Mouse (Mus musculus) kidney, postnatal 10 days (tissue): ENCODE measurements around the gene Pex5.
A peak's percentile ranks its signal among the peaks of the same experiment; 100 is the strongest.

Experiments
- DNase-seq: peaks from one replicate; pipeline ENCODE4 v3.0.0; 2021; ENCODE audit warnings: mixed read lengths

The Pex5 gene

DNA sequence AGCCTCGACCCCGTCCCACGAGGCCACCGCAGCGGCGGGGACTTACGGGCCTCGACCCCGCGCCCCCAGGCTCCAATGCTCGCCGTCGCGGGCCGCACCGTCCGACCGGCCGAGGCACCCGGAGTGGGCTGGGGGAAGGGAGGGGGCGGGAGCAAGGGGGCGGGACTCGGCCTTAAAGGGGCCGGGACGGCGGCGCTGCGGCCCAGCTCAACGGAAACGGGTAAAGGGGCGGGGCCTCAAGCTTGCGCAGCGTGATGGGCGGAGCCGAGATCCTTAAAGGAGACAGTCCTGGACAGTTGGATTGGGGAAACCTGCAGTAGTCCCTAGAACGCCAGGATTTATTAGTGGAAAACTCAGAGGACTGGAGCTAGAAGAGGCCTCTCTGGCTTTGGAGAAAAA, at the start of gene Pex5:
Pex5 (minus strand) TSS at position 141 of the 399 bp plus-strand sequence.
- peak; percentile 99 for DNase-seq

DNA sequence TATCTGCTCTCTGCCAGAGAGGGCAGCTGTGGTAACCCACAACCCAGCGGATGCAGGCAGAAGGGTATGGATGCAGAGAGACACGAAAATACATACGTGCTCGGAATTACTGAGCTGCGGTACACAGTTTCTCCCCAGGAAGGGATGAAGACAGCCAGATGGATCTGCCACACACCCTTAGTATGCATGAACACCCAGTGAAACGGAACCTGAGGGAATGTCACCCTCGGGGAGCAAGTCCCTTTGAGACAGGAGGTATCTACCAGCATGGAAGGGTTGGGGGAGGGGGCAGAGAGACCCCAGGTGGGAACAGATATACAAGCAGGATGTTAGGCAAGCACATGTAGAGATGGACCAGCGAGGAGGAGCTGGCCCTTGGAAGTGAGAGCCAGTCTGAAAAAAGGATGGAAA, 49.0 kb upstream of the Pex5 start:
- no peak for DNase-seq

DNA sequence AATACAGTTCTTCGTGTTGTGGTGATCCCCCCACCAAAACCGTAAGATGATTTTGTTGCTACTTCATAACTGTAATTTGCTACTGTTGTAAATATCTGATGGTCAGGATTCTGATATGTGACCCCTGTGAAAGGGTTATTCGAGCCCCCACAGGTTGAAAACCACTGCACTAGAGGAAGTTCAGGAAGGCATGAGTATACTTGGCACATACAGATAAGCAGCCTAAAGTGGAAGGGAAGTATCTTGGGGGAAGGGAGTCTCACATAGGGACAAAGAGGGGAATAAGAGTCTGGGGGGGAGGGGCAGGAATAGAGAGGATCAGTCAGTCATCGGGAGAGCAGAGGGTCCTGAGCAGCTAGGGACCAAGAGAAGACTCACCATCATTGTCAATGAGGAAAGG, 44.5 kb upstream of the Pex5 start:
- DNase-seq = no peak

DNA sequence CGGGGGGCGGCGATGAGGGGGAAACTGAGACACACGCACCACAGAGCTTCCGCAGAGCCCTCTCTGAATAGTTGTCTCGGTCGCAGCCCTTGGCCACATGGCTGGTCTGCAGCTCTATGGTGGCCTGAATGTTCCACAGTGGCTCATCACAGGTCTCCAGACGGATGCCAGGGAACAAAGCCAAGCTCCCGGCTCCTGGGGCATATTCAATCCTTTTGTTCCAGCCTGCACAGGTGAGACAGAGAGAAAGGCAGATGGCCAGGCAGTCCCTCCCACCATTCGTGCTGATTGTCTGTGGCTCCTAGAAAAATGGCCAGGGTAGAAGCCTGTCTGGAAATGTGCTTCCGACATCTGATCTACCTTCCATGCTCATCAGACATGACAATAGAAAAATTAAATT, 43.6 kb upstream of the Pex5 start:
- DNase-seq = no peak

DNA sequence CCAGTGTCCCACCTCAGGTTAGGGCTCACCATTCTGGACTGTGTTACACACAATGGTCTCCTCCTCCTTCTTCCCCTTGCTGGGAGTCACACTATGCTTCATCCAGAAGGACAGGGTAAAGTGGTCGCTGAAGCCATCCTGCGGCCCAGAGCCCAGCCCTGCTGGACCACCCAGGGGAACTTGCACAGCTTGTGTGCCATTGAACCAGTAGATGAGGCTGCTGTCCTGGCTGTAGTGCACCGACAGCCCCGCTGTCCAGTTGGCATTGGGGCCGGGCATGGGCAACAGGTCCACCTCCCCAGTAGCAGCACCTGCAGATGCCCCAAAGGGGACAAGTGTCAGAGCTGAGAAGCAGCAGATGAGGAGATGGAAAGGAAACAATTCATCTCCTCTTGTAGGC, 43.0 kb upstream of the Pex5 start:
- no peak for DNase-seq

DNA sequence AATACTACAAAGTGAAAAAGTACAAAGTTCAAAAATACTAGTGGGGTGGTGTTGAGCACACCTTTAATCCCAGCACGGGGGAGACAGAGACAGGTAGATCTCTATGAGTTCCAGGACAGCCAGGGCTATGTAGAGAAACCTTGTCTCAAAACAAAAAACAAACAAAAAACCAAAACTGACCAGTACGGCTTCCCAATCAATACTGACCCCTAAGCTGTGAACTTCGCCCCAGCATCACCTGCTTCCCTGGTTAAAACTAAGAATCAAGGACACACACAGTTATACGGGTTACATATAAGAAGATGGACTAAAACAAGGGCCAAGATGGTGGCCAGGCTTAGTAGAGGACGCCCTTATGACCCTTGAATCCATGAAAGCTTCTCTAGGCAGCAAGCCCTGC, 41.4 kb upstream of the Pex5 start:
- no peak for DNase-seq

DNA sequence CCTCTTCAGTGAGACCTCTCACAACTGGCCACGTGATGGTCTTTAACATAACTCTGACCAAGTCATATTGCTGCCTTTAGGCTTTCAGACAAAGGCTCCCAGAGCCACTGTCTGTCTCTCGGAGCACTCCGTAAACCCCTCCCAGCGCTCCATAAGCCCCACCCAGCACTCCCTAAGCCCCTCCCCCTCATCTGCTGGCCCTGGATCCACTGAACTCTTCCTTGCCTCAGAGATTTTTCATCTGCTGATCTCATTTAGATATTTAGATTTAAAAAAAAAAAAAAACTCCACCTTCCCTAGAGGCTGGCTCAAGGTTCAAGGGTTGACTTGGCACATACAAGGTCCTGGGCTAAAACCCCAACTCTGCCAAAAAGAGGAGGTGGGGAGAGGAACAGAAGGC, 38.9 kb upstream of the Pex5 start:
- DNase-seq = peak; percentile 62

DNA sequence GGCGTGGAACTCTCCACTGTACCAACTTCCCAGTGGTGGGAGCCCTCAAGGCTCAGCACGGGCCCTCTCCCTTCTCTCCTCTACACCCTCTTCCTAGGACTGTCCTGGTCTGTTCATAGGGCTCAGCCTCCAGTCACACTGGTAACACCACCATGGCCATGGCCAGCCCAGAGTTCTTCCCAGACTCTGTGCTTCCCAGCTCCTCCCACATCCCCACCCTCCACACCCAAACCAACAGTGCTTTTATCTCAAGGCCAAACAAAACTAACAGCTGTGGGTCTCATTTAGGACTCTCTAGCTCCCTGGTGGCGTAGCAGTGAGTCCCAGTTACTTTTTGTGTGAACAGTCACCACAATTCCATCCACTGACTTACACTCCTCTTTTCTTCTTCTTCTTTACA, 37.1 kb upstream of the Pex5 start:
- DNase-seq = no peak

DNA sequence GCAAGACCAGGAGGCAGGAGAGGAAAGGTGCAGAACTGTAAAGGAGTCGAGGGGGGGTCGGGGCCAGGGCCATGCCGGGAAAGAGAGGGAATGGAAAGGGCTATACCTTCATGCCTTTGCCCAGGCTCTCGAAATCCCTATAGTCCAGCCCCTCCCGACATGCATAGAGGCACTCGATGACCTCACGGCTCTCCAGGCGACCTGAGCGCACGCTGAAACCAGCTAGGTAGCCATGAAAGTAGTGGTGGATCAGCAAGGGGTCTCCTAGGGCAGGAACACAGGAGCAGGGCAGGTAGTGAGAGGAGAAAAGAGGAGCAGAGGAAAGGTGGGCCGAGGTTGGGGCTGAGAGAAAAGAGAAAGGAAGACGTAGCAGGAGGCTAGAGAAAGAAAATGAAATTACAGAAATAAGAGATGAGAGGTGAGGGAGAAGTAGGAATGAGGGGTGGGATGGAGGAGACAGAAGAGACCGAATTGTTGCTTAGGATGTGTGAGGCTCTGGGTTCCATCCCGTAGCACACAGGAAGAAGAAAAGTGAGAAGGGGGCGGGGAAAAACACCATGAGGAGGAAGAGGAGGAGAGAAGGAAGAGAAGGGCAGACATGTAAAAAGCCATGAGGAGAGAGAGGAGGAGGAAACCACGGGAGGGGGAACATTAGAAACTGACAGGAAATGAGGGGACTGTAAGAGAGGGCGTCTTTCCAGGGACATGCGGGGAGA, 35.0 kb upstream of the Pex5 start:
- no peak for DNase-seq

DNA sequence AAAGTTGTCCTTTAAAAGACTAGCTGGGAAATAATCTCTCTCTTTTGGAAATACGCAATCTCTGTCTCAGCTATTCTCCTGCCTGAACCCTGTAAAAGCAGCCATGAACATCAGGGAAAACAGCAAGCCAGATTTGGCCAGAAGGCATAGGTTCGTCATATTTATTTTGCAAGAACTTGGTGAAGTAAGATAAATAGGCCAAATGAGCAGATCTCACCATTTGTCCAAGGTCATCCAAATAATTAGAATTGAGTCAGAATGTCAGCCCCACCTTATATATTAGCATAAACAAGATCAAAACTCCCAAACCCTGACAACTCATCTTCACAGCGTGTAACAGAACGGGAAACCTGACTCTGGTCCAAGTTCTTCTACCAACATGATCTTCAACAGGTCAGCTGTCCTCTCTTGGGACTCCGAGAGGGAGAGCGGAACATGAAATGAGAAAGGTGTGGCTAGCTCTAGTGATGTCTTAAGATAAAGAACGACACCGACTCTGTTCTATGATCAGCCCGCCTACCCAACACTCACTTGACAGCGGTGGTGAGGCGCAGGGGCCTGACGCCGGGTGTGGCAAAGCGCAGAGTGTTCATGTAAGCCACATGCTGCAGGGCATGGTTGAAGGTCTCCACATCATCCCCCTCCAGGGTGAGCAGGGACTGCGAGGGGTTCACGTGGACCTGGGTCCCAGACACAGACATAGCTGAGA, 34.2 kb upstream of the Pex5 start:
- DNase-seq = no peak

DNA sequence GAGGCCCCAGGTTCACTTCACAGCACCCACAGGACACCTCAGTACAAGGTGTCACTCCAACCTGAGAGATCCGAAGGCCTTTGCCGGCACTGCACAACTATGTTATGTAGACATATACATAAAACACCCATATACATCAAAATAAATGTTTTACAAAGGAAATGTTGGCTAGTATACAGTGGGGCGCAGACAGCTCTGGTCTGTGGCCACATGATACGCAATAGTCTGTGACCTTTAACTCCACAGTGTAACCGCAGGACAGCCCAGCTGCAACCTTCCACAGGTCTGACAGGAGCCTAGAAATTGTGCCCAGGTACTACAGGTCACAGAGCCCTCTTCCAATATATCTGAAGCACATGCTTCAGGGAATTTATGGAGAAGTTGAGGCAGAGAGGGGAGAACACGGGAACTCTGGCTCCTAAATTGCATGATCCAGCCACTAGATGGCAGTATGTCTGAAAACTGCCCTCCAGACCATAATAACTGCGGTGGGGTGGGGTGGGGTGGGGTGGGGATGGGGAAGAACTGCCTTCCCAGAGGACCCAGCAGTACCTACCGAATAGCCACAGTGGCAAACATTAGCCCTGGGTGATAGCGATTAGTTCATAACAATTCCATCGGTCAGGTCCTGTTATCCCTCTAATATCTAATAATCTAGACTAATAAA, 33.5 kb upstream of the Pex5 start:
- DNase-seq = no peak

DNA sequence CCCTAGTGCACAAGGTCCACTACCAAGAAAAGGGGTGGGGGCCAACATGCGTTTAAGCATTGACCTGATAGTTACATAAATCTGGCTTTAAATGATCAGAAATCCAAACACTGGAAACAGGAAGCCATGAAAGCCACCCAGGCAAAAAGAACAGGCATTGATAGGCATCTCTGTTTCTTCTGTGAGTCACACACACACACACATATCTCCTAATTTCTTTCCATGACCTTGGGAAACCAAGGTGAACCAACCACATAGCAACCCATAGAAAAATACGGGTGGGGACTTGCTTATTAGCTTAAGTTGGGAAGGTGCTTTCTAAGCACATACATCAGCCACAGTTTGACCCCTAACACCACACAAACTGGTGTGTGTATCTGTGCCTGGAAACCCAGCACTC, 32.5 kb upstream of the Pex5 start:
- DNase-seq = no peak

DNA sequence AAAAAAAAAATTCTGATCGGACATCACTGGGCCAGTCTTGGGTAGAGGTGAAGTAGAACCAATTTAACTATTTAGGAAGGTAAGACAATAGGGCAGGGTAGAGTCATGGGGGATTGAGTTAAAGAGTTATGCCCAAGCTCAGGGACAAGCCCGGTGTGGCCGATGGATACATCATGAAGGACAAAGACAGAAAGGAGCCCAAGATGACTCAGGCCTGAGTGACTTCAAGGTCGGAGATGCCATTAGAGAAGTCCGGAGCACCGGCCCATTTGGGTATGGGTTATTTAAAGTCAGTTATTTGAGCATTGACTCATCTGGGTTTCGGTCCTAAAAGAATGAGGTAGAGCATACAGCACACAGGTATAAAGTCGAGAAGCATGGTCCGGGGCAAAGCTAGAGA, 31.6 kb upstream of the Pex5 start:
- no peak for DNase-seq

DNA sequence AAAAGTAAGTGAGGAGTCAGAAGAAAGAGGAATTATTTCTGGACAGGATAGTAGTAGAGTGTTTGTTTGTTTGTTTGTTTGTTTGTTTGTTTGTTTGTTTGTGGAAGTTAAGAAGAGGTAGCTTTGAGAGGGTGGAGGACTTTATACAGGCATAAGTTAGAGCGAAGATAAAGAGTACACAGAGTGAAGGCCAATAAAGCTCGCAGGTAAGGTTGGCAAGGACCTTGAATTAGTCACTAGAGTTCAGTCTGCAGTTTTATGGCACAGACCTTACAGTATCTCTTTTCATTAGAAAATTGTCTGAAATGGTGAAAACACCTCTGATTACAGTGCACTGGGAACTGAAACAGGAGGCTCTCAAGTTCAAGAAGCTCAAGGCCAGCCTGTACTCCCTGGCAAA, 31.2 kb upstream of the Pex5 start:
- no peak for DNase-seq

DNA sequence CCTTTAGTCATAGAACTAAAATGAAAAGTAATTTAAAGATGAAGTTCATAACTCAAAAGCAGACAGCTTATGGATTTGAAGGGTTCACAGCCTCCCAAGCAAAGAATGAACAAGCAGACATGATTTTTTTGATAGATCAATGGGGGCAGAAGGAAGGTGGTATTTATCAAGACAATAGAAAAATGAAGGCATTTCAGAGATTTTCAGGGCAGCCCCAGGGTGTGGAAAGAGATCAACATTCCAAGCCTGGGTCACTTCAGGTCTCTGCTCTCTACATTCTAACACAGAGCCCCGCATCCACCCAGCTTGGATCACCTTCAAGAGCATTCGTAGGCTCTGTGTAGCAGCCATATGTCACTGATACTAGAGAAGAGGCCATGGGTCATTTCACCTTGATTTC, 28.5 kb upstream of the Pex5 start:
- DNase-seq = no peak

DNA sequence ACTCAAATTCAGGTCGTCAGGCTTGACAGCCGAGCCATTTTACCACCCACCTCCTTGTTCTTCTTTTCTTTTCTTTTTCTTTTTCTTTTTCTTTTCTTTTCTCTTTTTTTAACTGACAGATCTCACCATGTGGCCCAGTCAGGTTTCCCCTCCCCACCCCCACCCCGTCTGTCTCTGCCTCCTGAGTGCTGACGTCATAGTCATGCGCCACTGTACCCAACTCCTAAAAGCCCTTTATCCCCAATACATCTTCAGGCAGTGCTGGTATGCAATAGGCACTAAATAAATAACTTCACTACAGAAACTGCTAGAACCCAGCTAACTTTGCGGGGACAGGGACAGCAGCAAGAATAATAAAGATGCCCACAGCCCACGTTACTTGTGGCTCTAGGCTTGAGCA, 21.4 kb upstream of the Pex5 start:
- no peak for DNase-seq

DNA sequence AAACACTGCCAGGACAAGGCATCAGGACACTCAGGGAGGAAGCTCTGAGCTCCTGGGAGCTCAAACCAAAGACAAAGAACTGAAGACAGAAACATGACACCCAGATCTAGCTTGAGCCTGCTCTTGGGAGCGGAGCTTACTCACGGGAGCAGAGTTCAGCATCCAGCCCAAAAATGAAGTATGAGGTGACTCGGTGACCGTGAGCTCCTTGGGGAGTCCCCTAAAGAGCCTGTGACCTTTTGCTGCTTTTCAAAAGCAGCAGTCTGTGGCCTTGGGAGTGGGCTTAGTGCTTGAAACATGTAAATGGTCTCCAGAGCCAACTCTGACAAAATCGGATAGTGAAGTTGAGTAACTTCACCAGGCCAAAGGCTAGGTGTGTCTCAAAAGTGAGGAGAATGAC, 20.3 kb upstream of the Pex5 start:
- DNase-seq = no peak

DNA sequence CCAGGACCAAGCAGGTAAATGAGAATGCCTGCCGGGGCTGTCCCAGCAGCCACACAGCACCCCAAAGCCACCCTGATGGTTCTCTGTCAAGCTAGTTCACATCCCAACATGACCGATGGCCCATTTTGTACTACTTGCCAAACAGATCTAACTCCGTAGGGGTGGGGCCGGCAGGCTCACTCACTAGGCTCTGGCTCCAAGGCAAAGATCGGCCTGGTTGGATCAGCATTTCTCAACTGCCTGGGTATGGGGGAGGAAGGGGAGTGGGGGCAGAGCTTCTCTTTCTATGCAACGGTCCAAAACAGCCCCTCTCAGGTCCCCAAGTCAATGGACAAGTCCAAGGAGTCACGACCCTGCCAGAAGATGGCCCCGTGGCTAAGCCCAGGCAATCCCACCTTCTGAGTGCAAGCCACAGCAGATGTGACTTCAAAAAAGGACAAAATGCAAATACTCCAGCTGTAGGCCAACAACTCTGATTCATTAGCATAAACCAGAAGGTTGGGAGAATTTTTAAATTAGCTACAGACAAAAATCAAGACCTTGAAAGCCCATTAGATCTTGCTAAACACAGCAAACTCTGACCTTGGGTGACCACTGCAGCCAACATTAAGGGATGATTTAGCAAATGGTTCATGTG, 18.9 kb upstream of the Pex5 start:
- no peak for DNase-seq

DNA sequence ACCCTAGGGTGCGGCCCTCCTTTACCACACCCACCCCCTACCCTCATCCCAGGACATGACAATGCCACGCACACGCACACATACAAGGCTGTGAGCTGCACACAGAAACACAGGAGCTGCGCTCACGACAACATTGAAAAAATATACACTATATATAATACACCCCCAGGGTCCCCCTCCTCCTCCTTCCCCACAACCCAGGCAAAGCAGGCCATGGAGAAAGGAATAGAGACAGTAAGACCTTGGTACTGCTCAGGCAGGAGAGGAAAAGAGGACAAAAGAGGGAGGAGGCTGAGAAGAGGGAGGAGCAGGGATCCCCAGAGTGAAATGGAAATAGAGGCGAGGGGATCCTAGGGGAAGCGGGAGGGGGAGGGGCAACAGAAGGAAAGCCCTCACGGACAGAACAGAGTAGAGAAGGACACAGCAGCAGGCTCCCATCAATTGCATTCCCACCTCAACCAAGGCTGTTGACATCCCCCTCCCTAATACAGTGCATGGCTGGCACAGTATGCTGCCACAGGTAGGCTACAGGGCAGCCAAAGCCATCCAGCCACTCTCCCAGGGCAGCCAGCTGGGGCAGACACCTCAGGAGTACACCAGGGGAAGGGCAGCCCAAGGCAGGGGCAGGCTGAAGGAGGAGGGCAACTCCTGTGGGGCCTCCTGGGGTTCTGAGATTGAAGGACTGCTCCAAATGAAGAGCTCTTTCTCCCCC, 16.1 kb upstream of the Pex5 start:
- no peak for DNase-seq

DNA sequence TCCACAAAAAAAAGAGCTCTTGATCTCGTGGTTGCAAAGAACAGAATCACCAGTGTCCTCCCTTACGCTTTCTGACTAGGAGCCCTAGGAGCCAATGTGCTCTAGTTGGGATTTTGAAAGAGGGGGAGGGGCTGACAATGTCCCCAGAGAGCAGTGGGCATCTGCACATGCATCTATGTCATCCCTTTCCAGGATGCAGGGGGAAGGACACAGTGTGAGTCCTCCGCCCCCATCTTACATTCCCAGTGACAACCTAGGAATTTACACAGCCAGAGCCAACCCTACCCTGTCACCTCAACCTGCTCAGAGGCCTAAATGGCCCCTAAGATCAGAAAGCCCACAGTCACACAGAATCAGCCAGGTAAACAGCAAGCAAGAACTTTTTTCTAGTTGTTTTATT, 15.5 kb upstream of the Pex5 start:
- DNase-seq = no peak

DNA sequence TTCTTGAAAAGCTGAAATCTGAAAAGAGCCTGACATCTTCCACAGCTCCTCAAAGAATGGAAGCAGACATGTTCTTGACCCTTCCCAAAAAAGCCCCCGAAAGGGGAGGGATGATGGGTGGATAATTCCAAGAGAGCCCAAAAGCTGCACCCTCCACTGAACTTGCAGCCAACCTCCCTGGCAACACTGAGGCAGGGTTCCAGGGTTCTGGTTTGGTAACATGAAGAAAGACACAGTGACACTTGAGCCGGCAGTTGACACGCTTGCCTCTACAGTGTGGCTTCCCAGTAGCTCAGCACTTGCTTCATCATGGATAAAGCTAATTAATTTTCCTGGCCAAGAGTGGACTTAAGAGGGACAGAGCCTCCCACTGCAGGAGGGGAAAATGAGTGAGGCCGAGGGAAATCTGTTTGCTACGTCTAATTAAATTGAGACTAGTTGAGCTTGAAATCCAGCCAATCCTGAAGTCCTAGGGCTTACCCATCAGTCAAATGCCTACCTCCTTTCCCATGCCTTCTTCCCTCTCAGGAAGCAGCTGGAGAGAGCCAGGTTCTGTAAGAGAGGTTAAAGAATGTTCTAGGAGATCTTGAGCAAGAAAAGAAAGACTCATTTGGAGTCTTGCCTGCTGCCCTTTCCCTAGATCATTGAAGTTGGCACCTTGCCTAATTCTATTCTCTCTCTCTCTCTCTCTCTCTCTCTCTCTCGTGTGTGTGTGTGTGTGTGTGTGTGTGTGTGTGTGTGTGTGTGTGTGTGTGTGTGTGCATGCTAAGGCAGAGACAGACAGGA, 13.1 kb upstream of the Pex5 start:
- no peak for DNase-seq

DNA sequence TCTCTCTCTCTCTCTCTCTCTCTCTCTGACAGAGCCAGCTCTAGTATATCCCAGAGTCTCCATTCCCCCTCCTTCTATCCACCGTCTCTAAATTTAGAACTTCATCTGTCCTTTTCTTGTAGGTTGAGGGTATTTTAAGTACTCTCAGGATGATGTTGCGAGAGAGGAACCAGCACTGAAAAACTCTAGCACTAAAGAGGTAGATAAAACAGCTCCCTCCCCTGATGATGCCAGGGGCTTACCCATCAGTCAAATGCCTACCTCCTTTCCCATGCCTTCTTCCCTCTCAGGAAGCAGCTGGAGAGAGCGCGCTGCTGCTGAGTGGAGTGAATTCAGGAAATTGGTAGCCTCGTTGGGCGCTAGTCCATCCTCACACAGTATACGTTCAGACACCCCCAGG, 12.4 kb upstream of the Pex5 start:
- DNase-seq = no peak
